Mouse (Mus musculus): ENCODE measurements around the gene Tmem131.

DNA sequence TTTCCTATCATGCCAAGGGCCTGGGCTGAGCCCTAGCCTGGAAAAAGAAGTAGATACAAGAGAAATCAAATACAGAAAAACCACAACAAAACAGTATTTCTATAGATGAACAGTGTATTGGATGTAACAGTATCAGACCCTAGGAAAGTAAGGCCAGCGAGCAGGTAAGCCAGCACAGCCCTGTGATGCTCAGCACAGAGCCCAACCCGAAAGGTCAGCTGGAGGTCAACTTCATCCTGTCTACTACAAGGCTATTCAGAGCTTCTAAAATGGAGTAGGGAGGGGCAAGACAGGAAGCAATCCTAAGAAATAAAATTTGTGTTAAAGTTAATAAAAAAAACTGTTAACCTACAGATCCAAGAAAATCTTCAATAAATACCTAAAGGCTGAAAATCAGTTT, 18.6 kb downstream of the Tmem131 start:
- TF ChIP-seq CTCF (IDR thresholded peaks at IDR 0.05; ENCODE audit: control insufficient read depth, insufficient read depth, insufficient replicate concordance, low read depth, low read length) (no peak), POLR2A (IDR thresholded peaks at IDR 0.05; ENCODE audit: control insufficient read depth, low read depth, low read length) (no peak)
